ENCODE assay signal across 19 mouse cellular contexts in the genomic region with DNA sequence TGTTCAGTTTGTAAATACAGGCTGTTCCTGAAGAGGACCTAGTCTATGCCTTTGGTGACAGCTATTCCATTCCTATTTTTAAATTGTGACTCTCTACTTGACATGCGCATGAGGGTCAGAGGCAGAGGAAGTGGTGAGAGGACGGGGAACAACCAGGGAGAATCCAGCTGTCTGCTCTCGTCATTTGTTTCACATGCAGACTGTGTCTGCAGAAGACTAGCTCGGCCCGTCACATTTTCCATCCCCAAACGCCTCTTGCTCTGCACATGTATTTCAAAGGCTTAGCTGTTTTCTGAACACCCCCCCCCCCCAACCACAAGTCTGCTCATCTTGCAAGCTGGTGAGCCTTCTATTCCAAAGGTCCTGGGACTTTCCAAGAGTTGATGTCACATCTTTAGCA.
DNase-seq lines count a peak whose midpoint lies in the region.
"Had no signal": no experiment of that assay in that cellular context is flagged by ENCODE, and none has a peak within 500 bp of the region (broad histone marks: within the 10 kb centered on the region; RNA-seq: fewer than 3 reads in every experiment).

No protein-coding gene starts in this region.

- DNase-seq in heart, adult 8-10 months (ENCODE audit: low spot score), result peak; percentile 7
- no peak for DNase-seq in heart, adult 9 months (ENCODE audit: low spot score in 2 of 2)
- peak; percentile 12 for DNase-seq in kidney, postnatal 10 days
- DNase-seq in kidney, postnatal 36 days, result no peak
- peak; percentile 75 for DNase-seq in CD4-positive, CD25-positive, alpha-beta regulatory T cell, adult 2 months (ENCODE audit: low read depth, low spot score)
- peak; percentile 45 for DNase-seq in induced T-regulatory cell, adult 2 months (ENCODE audit: low read depth)
- DNase-seq in ovary, postnatal 36 days (ENCODE audit: low spot score), result no peak
- DNase-seq: adrenal gland, postnatal 10 days; cerebellum, adult 2 months; cerebellum, postnatal 25 days; gastrocnemius, postnatal 10 days; kidney, adult 8-10 months; kidney, postnatal 4 days; liver; lung, postnatal 14 days; midbrain, embryonic 14.5 days; retina, postnatal 1 day; right cerebral cortex, postnatal 25 days; spleen, adult 18-20 months had no signal

Comparison
In these comparisons a context has a peak if more than half of its experiments do, and no peak if none do; other contexts are left out.
1. DNase-seq: peak in heart, adult 8-10 months (single experiment), kidney, postnatal 10 days (single experiment), CD4-positive, CD25-positive, alpha-beta regulatory T cell, adult 2 months (single experiment) and induced T-regulatory cell, adult 2 months (single experiment); none in heart, adult 9 months (0 of 2), kidney, postnatal 36 days (0 of 2) and ovary, postnatal 36 days (single experiment).